Mouse (Mus musculus) CD4-positive, CD25-positive, alpha-beta regulatory T cell (primary cell): ENCODE results near the gene 3110070M22Rik. TPM values are rescaled to one million over a fixed set of nuclear protein-coding genes. Genes with fewer than 3 reads are reported as not detected.

ENCODE experiments used
- polyA plus RNA-seq: library from polyadenylated mRNA; unstranded; fragments of 100-300 nt; shearing (Covaris generic); gene quantifications from one replicate; pipeline ENCODE4 v1.2.1, GENCODE M21; 2017

The 3110070M22Rik gene
- 1.1 TPM for polyA plus RNA-seq

GRCm38 (mm10) chr13:119487880-119488580, at the start of gene 3110070M22Rik, which contains the start of gene Tmem267:
3110070M22Rik (minus strand) TSS chr13:119488383.
Tmem267 (plus strand) TSS chr13:119488039.

GRCm38 (mm10) chr13:119462596-119463560, 25.3 kb downstream of the 3110070M22Rik start, which contains the start of gene 4833420G17Rik:
4833420G17Rik (plus strand) TSS chr13:119462768.

Other genes starting within 250 kb of the 3110070M22Rik start
- 13.7 TPM for gene Paip1, start 59.8 kb downstream of the 3110070M22Rik start, polyA plus RNA-seq
- 103 TPM for gene 4833420G17Rik, start 25.6 kb downstream of the 3110070M22Rik start, polyA plus RNA-seq
- 2.0 TPM for gene Tmem267, start 344 bp downstream of the 3110070M22Rik start, polyA plus RNA-seq
- gene Ccl28, start 135.4 kb upstream of the 3110070M22Rik start, polyA plus RNA-seq: 0.07 TPM
- gene Hmgcs1, start 202.0 kb upstream of the 3110070M22Rik start, polyA plus RNA-seq: 39.7 TPM